In genomic region chr10:96200932-96201641, GRCm38 (mm10) we compare ENCODE assay signal across 7 mouse cellular contexts.
DNase-seq lines count a peak whose midpoint lies in the region; ATAC-seq lines count a peak whose summit lies in the region.

No protein-coding gene starts in this region.

- H3K27me3 ChIP-seq in midbrain, embryonic 10.5 days (ENCODE audit: low read depth, poor library complexity, severe bottlenecking) = no peaks in the 10 kb centered on the region
- H3K27me3 ChIP-seq in midbrain, embryonic 16.5 days (ENCODE audit: control insufficient read depth, insufficient read depth, low read depth, low read length) = no peaks in the 10 kb centered on the region
- no peaks in the 10 kb centered on the region for H3K27me3 ChIP-seq in megakaryocyte, embryonic 14.5 days (replicated peaks)
- H3K27me3 ChIP-seq in forebrain, embryonic 13.5 days = no peaks in the 10 kb centered on the region

- no peak overlapping the region for H3K4me3 ChIP-seq in midbrain, embryonic 10.5 days
- no peak overlapping the region for H3K4me3 ChIP-seq in midbrain, embryonic 16.5 days (ENCODE audit: low read depth, low read length)
- peak overlapping the region; percentile 60 for H3K4me3 ChIP-seq in megakaryocyte, embryonic 14.5 days (replicated peaks)
- no peak overlapping the region for H3K4me3 ChIP-seq in forebrain, embryonic 13.5 days

- DNase-seq in midbrain, embryonic 10.5 days (ENCODE audit: low spot score) = no peak
- DNase-seq in thymus, postnatal 36 days = peak; percentile 52
- no peak for DNase-seq in kidney, adult 11 months

- no peak overlapping the region for H3K9ac ChIP-seq in midbrain, embryonic 16.5 days (ENCODE audit: low read depth, low read length)
- no peak overlapping the region for H3K9ac ChIP-seq in forebrain, embryonic 13.5 days

- 0 out of 2 replicates have a peak overlapping the region, but pooled peaks have one; percentile 13 for H3K27ac ChIP-seq in midbrain, embryonic 10.5 days (replicated peaks)
- H3K27ac ChIP-seq in midbrain, embryonic 16.5 days (ENCODE audit: low read length) = no peak overlapping the region
- H3K27ac ChIP-seq in forebrain, embryonic 13.5 days = no peak overlapping the region

- no peak for ATAC-seq in midbrain, embryonic 16.5 days
- peak; percentile 33 to 47; a peak in 2 of 4 replicates for ATAC-seq in hematopoietic stem cell, adult 5-6 weeks (replicated peaks in 1 of 2; ENCODE audit: insufficient read depth in 1 of 2, low FRiP score in 2 of 2, low TSS enrichment in 1 of 2, low read depth in 1 of 2, poor library complexity in 2 of 2, severe bottlenecking in 2 of 2)
- no peak for ATAC-seq in forebrain, embryonic 13.5 days

- WGBS in midbrain, embryonic 10.5 days = 88% methylated on average over 27 of the region's 27 CpGs
- 71% methylated on average over 27 of the region's 27 CpGs for WGBS in midbrain, embryonic 16.5 days
- 86% methylated on average over 27 of the region's 27 CpGs for WGBS in forebrain, embryonic 13.5 days

- H3K4me2 ChIP-seq in midbrain, embryonic 16.5 days (ENCODE audit: low read length) = no peak overlapping the region
- no peak overlapping the region for H3K4me2 ChIP-seq in forebrain, embryonic 13.5 days

- H3K9me3 ChIP-seq in midbrain, embryonic 10.5 days (replicated peaks) = 0 out of 2 replicates have a peak, but pooled peaks cover 5% of the 10 kb centered on the region
- H3K9me3 ChIP-seq in midbrain, embryonic 16.5 days (replicated peaks; ENCODE audit: control insufficient read depth, low read length, poor library complexity, severe bottlenecking) = no peaks in the 10 kb centered on the region
- peaks cover 20% of the 10 kb centered on the region for H3K9me3 ChIP-seq in megakaryocyte, embryonic 14.5 days
- H3K9me3 ChIP-seq in forebrain, embryonic 13.5 days (replicated peaks) = no peaks in the 10 kb centered on the region

- H3K4me1 ChIP-seq in midbrain, embryonic 10.5 days = no peaks in the 10 kb centered on the region
- no peaks in the 10 kb centered on the region for H3K4me1 ChIP-seq in midbrain, embryonic 16.5 days (ENCODE audit: control insufficient read depth, insufficient read depth, low read length)
- peaks cover 51% of the 10 kb centered on the region for H3K4me1 ChIP-seq in megakaryocyte, embryonic 14.5 days
- H3K4me1 ChIP-seq in forebrain, embryonic 13.5 days = no peaks in the 10 kb centered on the region

- H3K36me3 ChIP-seq in midbrain, embryonic 10.5 days = no peaks in the 10 kb centered on the region
- no peaks in the 10 kb centered on the region for H3K36me3 ChIP-seq in midbrain, embryonic 16.5 days (ENCODE audit: control insufficient read depth, insufficient read depth, low read length)
- peaks cover 20% of the 10 kb centered on the region for H3K36me3 ChIP-seq in megakaryocyte, embryonic 14.5 days (replicated peaks; ENCODE audit: low read length)
- no peaks in the 10 kb centered on the region for H3K36me3 ChIP-seq in forebrain, embryonic 13.5 days (ENCODE audit: poor library complexity, severe bottlenecking)

Comparison
In these comparisons a context has a peak if more than half of its experiments do, and no peak if none do; other contexts are left out.
1. DNase-seq: peak in thymus, postnatal 36 days (2 of 2); none in midbrain, embryonic 10.5 days (single experiment) and kidney, adult 11 months (single experiment).
2. ATAC-seq: peak in hematopoietic stem cell, adult 5-6 weeks (2 of 2); none in midbrain, embryonic 16.5 days (single experiment) and forebrain, embryonic 13.5 days (single experiment).